Mouse (Mus musculus) gastrocnemius, adult 2 months (tissue): Measurements from ENCODE around the gene Gm20388. TPM values are rescaled to one million over a fixed set of nuclear protein-coding genes. Genes with fewer than 3 reads are reported as not detected.

Experiments used
- DNase-seq: peaks from one replicate; pipeline ENCODE4 v3.0.0; 2022
- H3K27ac ChIP-seq: fragments of 200-600 bp; 2 replicates; pipeline ENCODE4 v1.8.1; 2022; ENCODE audit warnings: mild to moderate bottlenecking
- H3K4me3 ChIP-seq: fragments of 200-600 bp; 2 replicates; pipeline ENCODE4 v1.8.1; 2022; ENCODE audit warnings: mild to moderate bottlenecking, moderate library complexity
- CTCF ChIP-seq: fragments of 200-600 bp; IDR thresholded peaks from 2 replicates; pipeline ENCODE4 v1.8.1; 2022; ENCODE audit warnings: antibody characterized with exemption, mild to moderate bottlenecking, moderate library complexity
- intact Hi-C: fragments of 180-260 bp; cut with DNase I; formaldehyde crosslinking; loops from one replicate; pipeline ENCODE4 v1.15.1; 2025
- total RNA-seq, 2 experiments: library from RNA; stranded (reverse); gene quantifications; 2 replicates each; pipeline ENCODE4 v1.2.3; 2021

Gm20388 gene
- total RNA-seq, 2 experiments from 2014 or later = 6.1 to 15.0 TPM

GRCm38 (mm10) chr8:121765594-121766138, 1855.0 kb downstream of the Gm20388 start:
- no peak overlapping the region for H3K4me3 ChIP-seq
- intact Hi-C loops = no loop called here
- peak; percentile 46 for DNase-seq
- no peak for TF ChIP-seq CTCF
- H3K27ac ChIP-seq = no peak overlapping the region

- DNase-seq = no peak
- intact Hi-C loops = no loop called here
- no peak for TF ChIP-seq CTCF
- Histone ChIP-seq H3K4me3 (no peak overlapping the region), H3K27ac (no peak overlapping the region)
Measured at GRCm38 (mm10) chr8:121769095-121769494, 1858.5 kb downstream of the Gm20388 start.

DNA sequence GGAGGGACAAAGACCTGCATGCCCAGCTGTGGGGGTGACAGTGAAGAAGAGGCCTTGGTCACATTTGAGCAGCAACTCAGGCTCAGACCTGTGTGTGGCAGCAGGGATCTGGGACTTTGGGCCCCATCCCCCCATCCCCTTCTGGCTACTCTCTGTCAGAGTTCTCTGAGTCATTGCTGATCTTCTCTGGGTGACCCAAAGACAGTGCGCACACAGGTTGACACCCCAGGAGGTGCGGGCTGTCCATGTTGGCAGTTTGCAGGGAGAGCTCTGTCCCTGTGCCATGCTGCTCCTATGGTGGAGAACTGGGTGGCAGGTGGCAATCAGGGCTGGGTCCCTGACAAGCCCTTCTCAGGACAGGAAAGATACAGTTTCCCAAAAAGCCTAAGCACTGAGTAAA, 1859.0 kb downstream of the Gm20388 start:
- no peak for DNase-seq
- Histone ChIP-seq H3K4me3 (no peak overlapping the region), H3K27ac (no peak overlapping the region)
- no peak for TF ChIP-seq CTCF
- intact Hi-C loops = no loop called here

DNA sequence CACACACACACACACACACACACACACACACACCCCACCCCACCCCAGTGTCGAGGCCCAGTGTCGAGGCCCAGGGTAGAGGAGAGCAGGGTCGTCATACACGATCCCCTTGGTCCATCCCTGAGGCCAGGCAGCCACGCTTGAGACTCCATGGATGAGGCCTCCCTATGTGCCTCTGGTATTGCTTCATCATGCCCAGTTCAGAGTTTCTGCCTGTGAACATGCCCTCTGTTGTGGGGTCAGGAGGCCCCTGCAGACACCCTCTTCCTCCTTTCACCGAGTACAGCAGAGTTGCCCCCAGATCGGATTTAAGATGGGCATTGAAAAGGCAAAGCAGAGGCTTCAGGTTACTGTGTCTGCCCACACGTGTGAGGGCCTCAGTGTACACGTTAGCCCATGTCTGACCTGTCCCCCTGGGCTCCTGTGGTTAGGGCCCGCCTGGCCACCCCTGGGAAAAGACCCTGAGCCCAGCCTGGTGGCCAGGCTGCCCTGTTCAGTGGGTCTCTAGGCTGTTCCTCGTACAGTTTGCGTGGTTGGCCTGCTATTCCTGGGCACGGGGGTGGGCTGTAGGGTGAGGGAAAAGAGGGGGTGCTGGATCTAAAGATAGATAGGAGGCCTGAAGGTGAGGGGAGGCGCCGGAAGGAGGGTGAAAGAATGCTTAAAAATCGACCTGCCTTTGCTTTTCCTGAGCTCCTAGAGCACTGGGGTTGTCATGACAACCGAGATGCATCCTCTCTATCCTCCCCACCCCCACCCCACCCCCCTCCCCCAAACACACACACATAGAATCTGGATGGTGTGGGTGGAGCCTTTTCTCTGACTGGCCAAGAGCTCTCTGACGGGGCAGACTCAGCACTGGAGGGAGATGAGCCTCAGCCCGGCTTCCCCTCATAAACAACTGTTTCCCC, 1860.5 kb downstream of the Gm20388 start:
- Histone ChIP-seq H3K27ac (no peak overlapping the region), H3K4me3 (no peak overlapping the region)
- DNase-seq = no peak
- TF ChIP-seq CTCF = no peak
- intact Hi-C loops = no loop called here

- no peak for DNase-seq
- no peak overlapping the region for H3K27ac ChIP-seq
- intact Hi-C loops = no loop called here
- TF ChIP-seq CTCF = no peak
- H3K4me3 ChIP-seq = no peak overlapping the region
Measured at GRCm38 (mm10) chr8:121773876-121774275, 1863.2 kb downstream of the Gm20388 start.

DNA sequence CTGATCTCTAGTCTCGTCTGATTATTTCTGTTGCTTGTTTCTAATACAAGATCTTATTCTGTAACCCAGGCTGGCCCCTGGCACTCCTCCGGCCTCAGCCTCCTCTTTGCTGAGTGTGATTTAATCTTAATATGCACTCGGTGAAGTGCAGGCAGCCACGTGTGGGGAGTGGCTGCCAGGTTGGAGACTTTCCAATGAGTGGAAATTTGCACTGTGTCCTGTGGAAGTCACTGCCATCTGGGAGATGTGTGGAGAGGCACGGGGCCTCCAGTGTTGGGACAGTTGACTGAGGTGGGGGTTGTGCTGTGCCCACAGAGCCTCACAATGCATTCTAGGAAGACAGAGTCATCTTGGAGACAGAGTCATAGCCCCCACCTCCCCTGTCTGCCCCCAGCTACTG, 1871.9 kb downstream of the Gm20388 start:
- intact Hi-C loops = no loop called here
- Histone ChIP-seq H3K4me3 (no peak overlapping the region), H3K27ac (no peak overlapping the region)
- no peak for DNase-seq
- no peak for TF ChIP-seq CTCF

DNA sequence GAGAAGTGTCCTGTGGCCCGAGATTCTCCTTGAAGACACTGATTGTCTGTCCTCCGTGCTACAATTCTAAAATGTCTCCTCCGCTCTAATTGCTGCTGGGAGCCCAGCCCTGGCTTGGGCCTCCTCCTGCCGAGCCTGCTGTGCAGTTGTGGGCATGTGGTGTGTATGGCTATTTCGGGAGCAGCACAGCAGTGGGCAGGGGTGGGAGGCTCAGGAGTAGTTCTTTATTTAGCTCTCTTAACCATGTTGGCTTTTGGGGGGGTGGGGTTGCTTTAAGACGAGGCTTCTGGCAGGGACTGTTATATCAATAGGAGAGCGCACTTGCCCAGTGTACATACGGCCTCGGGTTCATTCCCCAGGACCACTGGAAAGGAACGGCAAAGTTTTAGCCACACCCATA, 1875.9 kb downstream of the Gm20388 start:
- peak overlapping the region; percentile 29 for H3K4me3 ChIP-seq
- no peak for TF ChIP-seq CTCF
- DNase-seq = peak; percentile 42
- intact Hi-C loops = no loop called here
- no peak overlapping the region; the same call in 1 of the 2 replicates for H3K27ac ChIP-seq

GRCm38 (mm10) chr8:121788786-121789185, 1878.1 kb downstream of the Gm20388 start:
- intact Hi-C loops = no loop called here
- no peak for TF ChIP-seq CTCF
- H3K4me3 ChIP-seq = no peak overlapping the region
- DNase-seq = no peak
- no peak overlapping the region for H3K27ac ChIP-seq

DNA sequence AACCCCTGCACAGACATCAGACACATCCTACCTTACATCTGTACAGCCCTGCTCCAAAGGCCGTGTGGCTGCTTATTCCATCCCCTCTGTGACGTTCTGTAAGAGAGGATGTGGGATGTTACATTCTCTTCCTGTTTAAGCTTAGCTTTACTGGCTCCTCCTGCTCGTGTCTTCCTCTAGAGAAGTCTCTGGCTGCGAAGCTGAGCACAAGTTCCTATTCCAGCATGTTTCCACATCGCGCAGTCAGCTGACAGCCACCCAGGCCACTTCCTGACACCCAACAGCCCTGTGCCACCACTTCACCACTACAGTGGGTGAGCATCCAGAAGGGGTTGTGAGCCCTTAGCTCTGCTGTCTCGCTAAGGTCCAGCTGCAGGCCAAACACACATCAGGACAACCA, 1881.5 kb downstream of the Gm20388 start:
- no peak for TF ChIP-seq CTCF
- intact Hi-C loops = no loop called here
- Histone ChIP-seq H3K27ac (no peak overlapping the region), H3K4me3 (no peak overlapping the region)
- no peak for DNase-seq

GRCm38 (mm10) chr8:121792627-121793026, 1882.0 kb downstream of the Gm20388 start:
- no peak for DNase-seq
- Histone ChIP-seq H3K4me3 (no peak overlapping the region), H3K27ac (no peak overlapping the region)
- no peak for TF ChIP-seq CTCF
- intact Hi-C loops = no loop called here

GRCm38 (mm10) chr8:121794151-121794550, 1883.5 kb downstream of the Gm20388 start:
- intact Hi-C loops = no loop called here
- Histone ChIP-seq H3K4me3 (no peak overlapping the region), H3K27ac (no peak overlapping the region)
- TF ChIP-seq CTCF = no peak
- DNase-seq = no peak

DNA sequence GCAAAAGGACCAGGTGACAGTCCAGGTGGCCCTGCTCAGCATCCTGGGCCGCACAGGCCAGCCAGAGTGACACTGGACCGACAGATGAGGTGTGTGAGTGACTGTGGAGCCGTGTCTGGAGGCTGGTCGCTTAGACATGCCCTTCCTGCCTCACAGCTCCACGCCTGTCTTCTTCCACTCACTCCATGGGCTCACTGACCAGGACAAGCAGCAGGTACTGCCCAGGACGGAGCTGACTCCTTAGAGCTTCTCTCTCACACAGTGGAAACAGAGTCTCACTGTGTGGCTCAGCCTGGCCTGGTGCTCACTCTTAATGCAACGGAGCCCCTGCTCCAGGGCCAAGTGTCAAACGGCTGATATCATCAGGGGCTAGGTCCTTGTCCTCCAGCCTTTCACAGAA, 1884.8 kb downstream of the Gm20388 start:
- no peak overlapping the region for H3K27ac ChIP-seq
- TF ChIP-seq CTCF = no peak
- no peak for DNase-seq
- intact Hi-C loops = no loop called here
- H3K4me3 ChIP-seq = no peak overlapping the region

DNA sequence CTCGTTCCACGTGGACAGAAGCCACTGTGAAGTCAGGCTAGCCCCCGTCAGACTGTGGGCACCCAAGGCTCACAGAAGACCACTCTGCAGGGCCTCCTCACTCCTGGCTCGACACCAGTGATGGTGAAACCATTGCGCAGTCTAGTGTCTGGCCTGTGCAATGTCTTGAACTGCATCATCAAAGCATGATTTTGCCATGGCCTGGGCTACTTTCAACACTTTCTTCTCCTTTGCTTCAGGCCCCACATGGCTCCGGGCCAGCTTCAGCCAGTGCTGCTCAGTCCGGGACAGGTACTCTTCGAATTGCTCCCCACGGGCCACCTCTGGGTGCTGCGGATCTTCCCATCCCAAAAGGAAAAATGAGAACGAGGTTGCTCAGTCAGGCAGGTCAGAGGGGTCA, 1885.8 kb downstream of the Gm20388 start:
- Histone ChIP-seq H3K27ac (no peak overlapping the region), H3K4me3 (no peak overlapping the region)
- TF ChIP-seq CTCF = no peak
- DNase-seq = no peak
- intact Hi-C loops = no loop called here

- DNase-seq = no peak
- Histone ChIP-seq H3K27ac (no peak overlapping the region), H3K4me3 (no peak overlapping the region)
- no peak for TF ChIP-seq CTCF
- intact Hi-C loops = no loop called here
Measured at GRCm38 (mm10) chr8:121798401-121798800, 1887.8 kb downstream of the Gm20388 start.
